Mouse (Mus musculus): ENCODE data around the gene Kmo.

Gene Kmo

GRCm38 (mm10) chr1:175692246-175692996 is 72.2 kb downstream of the Kmo start, which contains the start of the genes Opn3 and Chml:
Opn3 (minus strand) TSS chr1:175692776.
Chml (minus strand) TSS chr1:175692901.
- in situ Hi-C loops (cut with MboI, MseI): loop anchor here (5.0 kb wide), 3 partner anchors 60 to 200 kb away; partner anchors contain the start of gene Fh1 (in 1 of the 2)

GRCm38 (mm10) chr1:175692997-175693361 is 72.8 kb downstream of the Kmo start:
- in situ Hi-C loops (cut with MboI, MseI): loop anchor here (5.0 kb wide), 3 partner anchors 61 to 199 kb away; partner anchors contain the start of gene Fh1 (in 1 of the 2)

DNA sequence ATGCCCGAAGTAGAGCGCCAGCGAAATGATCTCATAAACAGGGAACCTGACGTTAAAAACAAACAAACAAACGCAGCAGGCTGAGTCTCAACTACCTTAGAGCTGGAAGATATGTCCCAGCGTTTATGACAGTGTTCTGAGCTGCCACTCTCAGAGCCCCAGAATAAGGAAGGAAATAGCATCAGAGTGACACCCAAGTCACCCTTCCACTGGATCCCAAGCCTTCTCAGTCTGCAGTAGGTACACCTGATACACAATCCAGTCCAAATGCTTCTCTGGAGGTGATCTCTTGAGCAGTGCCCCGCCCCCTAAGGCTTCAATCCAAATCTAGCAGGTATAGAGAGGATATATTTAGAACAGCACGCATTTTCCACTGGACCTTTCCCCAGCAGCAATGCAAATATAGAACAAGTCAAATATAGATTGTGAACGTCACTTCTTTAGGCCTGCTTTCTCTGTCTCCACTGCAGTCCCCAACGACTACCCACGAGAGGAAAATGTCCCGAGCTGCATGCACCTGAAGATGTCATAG is 73.3 kb downstream of the Kmo start:
- in situ Hi-C loops (cut with MboI, MseI): loop anchor here (5.0 kb wide), 3 partner anchors 61 to 199 kb away; partner anchors contain the start of gene Fh1 (in 1 of the 2)

- in situ Hi-C loops (cut with MboI, MseI): no loop called here
Measured at GRCm38 (mm10) chr1:175698293-175698692, 78.1 kb downstream of the Kmo start, which contains the start of gene Wdr64. Wdr64 (plus strand) TSS chr1:175698593.

DNA sequence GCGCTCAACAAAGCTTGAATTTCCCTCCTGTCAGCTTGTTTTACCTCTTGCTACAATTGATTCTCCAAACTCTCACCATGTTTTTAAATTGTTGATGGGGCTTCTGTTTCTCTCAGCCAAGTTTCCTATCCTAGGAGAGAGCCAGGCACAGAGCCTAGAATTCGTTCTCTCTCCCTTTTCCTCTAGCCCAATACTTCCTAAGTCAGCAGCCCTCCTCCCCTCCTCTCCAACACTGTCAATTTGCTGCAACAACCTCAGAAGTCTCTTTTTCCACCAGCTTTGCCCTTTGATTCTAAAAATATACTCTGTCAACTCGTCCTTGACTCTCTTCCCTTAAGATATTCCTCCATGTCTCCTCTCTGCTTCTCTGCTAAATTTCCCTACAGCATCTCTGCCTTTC is 79.2 kb downstream of the Kmo start:
- in situ Hi-C loops (cut with MboI, MseI): no loop called here

- in situ Hi-C loops (cut with MboI, MseI): no loop called here
Measured at GRCm38 (mm10) chr1:175699796-175700195, 79.6 kb downstream of the Kmo start.

- in situ Hi-C loops (cut with MboI, MseI): no loop called here
Measured at GRCm38 (mm10) chr1:175701145-175701544, 81.0 kb downstream of the Kmo start.

DNA sequence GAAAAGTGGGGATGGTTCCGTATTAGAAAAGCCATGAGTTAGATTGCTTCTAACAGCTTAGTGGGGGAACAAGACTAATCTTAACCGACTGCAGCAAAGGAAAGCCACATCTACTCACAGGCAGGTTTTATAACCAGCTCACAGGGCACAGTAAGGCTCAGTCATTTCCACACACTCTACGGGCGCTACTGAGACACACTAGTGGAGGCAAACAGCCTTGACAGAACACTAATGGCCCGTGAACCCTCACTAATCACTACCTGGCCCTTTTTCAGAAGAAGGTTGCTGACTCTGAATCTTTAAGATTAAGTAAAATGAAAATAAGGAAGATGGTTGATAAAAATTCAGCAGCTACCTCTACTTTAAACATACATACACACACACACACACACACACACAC is 87.4 kb downstream of the Kmo start:
- in situ Hi-C loops (cut with MboI, MseI): no loop called here

DNA sequence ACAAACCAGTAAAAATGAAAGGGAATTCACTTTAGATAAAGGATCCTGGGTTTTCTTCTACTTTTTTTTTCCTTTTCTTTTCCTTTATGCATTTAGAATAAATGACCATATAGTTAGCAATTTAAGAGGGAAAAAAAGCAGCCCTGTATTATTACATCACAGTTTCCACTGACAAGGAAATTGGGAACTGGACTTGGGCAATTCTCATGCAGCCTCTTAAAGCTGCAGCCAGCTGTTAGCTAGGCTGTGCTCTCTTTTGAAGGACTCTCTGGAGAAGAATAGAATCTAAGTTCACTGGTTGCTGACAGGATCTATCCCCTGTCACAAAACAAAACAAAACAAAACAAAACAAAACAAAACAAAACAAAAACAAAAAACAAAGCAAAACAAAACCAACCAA is 87.8 kb downstream of the Kmo start:
- in situ Hi-C loops (cut with MboI, MseI): no loop called here
